Mouse (Mus musculus): ENCODE results near the gene Esr1.

Esr1 gene

DNA sequence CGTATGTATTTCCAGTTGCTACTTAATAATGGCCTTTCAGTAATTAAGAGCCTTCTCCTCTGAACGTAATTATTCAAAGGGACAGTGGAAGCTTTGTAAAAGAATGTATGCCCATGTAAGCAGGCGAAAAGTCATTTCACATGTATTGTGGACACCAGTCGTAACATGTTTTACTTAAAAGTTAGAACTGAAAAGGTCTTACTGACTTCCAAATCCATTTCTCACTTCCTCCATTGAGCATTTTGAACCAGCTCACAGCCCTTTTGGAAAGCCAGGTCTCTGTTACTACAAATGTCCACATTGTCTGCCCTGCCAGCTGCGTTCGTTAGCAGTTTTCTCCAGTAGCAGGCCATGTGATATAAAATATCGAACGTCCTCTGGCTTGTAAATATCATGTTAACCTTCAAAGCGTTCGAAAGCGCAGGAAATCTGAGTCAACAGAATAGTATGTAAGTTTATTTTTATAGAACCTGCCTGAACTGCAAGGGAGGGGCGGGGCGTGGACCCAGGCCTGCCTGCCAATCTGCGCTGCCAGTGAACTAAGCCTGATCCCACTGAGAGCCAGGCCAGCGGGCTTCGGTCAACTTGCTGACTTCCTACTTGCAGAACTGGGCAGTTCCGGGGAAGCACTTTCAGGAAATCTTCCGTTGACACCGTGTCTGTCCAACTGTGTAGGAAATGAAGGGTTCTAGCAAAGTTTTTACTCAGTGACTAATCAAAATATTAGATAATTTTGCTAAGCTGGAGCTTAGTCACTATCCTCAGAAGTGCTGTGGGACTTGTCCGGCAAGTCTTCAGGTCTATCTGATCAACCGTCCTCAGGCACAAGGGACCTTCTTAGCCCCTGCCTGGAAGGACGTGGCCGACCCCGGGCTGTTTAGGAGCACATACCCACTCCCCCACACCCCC is 9.5 kb downstream of the Esr1 start:
- DNase-seq: peak; percentile 58 to 61

DNA sequence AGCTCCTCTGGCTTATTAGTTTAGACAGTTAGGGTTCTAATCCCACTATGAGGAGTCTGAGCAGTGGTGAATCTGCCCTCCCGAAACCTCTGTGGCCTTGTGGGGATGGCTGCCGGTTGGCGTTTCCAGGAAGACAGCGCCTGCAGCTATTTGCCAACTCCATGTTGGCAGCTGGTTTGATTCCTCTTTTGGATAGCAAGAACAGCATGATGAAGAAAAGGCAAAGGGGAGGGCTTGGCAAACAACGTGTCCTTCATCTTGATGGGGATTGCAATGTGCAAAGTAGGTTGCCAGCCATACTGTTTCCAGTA is 10.1 kb downstream of the Esr1 start:
- DNase-seq: no peak

DNA sequence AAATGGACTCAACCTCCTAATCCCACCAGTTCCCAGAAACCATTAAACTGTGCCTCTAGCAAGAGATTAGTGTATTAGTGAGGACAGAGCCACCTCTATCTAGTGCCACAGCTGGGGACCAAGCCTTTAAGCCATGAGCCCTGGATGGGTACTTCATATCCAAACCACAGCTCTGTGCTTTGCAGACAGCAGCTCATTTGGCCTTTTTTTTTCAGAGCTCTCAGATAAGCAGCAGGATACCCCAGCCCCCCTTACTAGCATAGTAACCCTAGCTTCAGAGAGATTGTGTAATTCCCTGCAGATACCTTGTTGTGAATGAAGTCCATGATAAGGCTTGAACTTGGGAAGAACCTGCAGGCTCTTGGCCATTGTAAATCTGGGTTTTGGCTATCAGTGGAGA is 11.9 kb downstream of the Esr1 start:
- DNase-seq: no peak

DNA sequence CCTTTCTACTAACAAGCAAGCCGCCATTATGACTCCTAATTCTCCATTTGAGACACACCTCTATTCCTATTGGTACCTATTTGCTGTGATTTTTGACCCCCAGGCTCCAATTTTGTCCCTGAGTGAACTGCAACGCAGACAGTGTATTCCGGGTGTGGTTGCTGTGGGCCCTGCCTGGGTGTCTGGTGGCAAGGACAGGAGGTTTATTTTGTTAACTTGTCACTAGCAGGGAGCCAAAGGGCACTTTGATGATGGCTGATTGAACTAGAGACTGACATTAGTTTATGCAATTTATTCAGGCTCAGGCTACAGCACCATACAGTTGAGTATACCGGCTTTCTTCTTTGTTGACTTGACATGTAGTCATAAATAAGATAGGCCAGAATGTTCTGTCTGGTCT is 13.2 kb downstream of the Esr1 start:
- DNase-seq: no peak

DNA sequence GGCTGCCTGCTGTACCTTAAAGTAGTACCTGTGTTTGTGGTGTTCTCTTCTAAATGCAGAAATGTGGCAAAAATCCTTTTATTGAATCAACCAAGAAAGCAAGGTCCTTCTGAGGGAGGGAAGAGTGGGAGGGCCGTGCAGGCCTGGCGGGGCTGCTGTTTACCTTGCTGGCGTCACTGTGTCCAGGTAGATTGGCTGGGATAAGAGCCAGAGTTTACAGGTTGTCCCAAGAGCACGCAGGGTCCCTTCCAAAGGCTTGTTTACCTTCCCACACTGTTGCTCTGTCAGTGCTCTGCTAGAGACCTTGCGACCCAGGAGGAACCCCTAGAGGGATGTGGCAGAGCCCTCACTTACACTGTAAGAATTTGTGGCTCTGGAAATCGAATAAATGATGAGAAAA is 13.9 kb downstream of the Esr1 start:
- no peak for DNase-seq

DNA sequence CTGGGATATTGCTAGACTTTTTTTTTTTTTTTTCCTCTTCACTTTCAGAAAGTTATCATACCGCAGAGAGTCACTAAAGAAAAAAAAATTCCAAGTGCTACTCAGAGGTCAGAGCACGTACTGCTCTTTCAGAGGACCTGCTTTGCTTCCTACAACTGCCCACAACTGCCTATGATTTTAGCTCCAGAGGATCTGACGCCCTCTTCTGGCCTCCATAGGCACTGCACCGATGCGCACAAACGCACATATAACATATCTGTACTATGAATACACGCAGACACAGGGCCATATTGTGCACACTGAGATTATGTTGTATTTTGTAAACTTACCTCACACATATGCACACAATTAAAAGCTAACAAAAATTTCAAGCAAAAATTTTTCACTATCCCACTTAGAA is 15.0 kb downstream of the Esr1 start:
- no peak for DNase-seq

DNA sequence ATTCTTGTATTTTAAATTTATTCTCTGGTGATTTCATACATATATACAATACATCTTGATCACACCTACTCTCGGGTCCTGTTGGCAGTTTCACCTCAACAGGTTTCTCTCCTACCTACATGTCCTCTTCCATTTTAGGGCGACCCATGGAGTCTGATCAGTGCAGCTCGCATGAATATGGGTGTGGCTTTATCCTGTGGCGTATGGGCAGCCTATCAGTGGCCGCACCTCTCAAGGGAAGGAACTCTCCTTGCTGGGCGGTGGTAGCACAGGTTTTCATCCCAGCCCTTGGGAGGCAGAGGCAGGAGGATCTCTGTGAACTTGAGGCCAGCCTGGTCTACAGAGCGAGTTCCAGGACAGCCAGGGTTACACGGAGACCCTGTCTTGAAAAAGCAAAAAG is 15.6 kb downstream of the Esr1 start:
- no peak for DNase-seq

DNA sequence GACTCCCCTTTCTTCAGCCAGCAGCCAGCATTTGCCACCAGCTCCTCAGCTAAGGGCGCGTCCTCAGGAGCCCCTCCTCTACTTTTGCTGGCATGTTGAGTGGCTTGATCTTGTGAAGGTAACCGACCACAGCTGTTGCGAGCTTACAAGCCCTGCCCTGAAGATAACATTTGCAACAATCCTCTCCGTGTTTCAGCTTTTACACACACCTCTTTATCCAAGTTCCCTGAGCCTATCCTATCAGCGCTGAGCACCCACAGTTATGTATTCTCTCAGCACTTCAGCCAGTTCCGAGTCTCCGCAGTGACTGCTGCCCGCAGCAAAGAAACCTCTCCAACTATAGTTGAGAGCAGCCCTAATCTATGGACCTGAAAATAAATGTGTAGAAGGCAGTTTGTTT is 16.0 kb downstream of the Esr1 start:
- no peak for DNase-seq

DNA sequence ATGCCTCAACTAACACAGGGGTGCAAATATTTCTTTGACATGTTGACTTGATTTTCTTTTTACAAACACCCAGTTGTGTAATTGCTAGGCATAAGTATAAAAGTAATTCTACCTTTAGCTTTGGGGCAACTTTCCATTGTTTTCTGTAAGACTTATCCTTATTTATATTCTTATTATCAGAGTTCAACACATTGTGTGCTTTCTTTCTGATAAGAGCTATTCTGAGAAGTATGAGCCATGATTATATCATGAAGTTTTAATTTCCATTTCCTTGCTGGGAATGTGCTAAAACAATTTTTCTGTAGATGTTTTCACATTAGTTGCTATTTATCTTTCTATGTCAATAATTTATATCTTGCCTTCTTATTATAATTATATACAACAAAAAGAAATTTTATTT is 17.9 kb downstream of the Esr1 start:
- no peak for DNase-seq

DNA sequence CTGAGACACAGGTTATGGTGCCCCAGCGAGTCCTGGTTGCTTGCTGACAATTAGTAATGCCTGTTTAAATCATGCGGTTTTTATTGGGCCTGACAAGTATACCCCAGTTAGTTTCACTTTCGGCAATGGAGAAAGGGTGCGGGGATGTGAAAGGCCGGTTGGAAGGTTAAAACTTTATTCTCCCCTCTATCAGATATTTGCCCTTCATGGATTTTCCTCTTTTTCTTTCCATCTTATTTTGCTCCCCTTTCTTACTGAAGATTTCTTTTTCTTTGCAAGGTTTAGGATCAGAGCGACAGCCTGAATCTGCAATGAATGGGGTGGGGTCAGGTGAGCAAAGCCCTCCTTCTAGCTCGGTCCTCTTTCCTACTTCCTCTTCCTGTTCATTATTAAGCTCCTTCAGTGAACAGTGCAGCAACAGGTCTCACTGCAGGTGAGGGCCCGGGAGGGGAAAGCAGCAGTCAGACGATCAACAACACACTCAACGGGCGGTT is 20.9 kb downstream of the Esr1 start:
- no peak for DNase-seq

DNA sequence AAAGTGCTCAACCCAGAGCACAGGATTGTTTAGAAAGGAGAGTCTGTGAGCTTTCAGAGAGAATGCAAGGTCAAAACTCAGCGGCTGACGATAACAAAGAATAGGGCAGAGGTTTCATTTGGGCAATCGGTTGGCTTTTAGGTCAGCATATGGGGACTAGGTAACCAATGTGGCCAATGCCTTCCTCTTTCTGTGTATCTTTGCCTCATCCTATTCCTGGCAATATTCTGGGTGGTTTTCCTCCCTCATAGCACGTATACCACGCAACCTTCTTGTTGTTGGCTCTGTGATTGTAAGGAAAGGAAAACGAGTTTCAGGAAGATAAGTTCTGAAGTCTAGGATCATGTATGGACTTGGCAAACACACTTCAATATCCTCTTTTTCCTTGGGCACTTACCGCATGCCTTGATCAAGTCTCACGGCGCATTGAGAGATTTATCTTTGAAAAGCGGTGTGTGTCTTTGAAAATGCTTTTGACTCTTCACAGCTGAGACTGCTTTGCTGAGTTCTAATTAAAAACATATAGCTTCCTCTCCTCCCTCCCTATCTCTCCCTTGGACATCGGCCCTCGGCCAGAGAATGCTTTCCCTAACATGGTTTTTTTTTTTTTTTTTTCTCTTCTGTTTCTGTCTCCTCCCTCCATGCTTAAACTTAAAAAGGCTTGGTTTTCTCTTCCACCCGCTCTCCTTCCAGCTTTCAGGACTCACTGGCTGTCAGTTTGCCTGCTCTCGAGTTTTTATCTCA is 22.1 kb downstream of the Esr1 start:
- no peak for DNase-seq

DNA sequence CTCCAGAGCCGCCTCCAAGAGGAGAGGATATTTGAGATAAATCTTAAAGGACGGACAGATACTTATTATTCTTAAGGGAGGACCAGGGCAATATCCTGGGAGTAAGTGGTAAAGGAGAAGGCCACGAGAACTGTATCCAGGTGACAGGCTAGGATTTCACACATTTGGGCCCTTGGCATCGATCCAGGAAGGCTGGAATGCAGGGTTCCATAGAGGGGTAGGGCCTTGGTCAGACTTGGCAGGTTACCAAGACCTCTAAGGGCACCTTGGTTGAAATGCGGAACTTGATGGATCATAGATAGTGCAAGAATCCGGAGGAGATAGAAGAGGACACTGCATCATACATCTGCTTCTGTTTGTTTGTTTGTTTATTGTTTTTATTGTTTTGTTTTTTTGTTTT is 24.3 kb downstream of the Esr1 start:
- no peak for DNase-seq

DNA sequence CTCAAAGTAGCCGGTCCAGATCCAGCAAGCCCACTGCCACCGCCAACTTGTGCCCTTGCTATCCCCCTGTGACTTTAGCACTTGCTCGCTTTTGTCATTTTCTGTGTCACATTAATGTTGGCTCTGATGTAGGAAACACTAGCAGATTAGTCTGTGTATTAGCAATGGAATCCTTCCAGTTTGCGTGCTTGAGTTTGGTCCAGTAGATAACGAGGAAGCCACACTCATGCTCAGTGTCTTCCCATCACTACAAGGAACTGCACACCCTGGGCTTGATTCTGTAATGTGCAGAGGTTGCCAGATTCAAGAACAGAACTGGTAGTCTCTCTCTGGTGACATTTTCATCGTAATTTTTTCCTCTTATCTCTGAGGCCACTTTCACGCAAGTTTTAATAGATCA is 34.7 kb downstream of the Esr1 start:
- no peak for DNase-seq

DNA sequence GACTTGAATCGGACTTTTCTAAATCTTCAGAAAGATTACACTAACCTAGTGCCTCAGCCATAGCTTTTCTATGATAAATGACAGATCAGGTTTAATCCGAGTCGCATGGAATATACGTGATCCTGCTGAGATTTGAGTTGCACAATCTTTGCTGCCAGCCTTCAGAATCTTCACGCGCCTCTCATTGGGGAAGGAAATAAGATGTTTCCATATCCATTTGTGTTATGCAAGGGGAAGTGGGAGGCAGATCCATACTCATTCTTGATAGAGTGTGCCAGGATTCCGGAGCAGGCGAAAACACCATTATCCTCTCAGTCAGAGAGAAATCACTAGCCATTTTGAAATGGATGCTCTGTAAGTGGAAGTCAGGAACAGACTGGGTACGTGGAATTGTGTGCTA is 35.5 kb downstream of the Esr1 start:
- DNase-seq: no peak

DNA sequence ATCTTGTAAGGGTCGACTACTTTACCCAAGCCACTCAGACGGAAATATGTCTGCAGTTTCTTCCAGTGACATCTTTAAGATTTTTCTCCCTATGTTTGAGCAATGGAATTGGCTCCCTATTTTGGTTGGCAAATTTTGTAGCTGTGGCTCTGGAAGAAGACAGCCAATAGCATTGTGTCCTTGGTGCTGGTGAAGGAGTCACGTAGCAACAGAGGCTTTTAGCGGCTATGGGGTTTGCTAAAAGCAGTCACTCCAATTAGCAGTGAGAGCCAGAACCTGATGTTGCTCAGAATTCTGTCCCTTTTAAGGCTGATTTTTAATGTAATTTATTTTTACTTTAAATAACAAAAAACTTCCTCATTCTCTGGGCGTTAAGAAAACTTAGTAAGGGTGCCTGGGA is 54.0 kb downstream of the Esr1 start:
- no peak for DNase-seq

DNA sequence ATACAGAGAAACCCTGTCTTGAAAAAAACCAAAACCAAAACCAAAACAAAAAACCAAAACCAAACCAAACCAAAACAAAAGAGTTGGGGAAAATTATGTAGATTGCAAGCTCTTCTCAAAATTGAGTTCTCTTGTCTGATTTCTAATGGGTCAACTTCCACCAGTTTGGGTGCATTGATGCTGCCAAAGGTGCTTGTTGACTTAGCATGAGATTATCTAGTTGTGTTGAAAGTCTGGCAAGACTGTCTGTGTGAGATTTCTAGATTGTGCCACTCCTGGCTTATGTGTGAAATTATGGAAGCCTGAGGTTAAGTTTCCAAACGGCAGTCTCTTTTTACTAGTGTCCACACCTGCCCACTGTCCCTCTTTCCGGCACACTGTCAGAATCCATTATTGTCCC is 55.6 kb downstream of the Esr1 start:
- DNase-seq: no peak

DNA sequence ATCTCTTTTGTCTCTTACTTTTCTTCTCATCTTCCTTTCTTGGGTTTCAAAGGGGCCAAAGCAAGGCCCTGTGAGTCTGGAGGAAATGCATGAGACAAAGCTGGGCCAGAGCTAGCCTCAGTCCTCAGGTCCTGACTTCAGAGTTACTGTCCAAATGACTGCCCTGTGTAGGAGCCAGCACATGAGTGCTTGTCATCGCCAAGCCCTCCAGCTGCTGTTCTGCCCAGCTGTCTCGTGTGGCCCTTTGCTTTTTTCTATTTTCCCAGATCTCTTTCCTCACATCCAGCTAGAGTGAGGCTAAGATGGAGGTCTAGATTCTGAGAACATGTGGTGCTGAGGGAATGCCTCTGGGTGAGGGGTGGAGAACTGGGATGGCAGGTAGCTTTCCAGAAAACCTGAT is 58.7 kb downstream of the Esr1 start:
- no peak for DNase-seq

DNA sequence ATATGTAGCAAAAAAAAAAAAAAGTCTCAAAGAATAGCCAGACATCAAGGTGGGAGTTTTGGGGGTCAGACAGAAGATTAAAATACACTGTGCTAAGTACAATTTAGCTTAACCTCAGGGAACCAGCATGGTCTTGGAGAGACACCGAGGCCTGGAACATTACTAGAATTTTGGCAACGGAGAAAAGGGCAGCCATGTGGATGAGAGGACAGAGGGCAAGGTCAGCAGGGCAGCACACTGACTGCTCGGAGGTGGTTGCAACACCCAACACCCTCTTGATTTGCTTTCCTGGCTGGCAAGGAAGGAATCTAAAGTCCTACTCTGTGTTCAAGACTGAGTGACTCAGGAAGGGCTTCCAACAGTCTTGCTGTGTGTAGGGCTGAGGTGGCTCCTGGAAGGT is 60.5 kb downstream of the Esr1 start:
- peak; percentile 6 to 15 for DNase-seq

DNA sequence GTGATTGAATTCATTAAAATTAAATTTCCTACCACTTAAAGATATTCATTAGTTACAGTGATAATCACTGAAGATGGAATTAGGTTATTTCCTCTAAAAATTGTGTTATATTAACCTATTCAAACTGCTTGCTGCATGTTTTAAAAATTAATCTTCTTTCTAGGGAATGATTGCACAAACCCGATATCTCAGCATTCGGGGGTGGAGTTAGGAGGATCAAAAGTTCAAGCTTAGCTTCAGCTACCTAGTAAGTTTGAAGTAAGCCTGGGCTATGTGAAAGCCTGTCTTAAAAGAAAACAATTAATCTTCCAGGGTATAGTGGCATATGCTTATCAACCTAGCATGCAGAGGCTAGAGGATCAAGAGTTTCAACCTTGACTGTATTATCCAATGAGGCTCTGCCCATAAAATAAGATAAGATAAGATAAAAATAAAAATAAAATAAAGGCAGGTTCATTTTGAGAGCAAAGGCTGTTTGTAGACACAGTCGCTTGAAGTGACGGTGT is 62.0 kb downstream of the Esr1 start:
- DNase-seq: no peak

DNA sequence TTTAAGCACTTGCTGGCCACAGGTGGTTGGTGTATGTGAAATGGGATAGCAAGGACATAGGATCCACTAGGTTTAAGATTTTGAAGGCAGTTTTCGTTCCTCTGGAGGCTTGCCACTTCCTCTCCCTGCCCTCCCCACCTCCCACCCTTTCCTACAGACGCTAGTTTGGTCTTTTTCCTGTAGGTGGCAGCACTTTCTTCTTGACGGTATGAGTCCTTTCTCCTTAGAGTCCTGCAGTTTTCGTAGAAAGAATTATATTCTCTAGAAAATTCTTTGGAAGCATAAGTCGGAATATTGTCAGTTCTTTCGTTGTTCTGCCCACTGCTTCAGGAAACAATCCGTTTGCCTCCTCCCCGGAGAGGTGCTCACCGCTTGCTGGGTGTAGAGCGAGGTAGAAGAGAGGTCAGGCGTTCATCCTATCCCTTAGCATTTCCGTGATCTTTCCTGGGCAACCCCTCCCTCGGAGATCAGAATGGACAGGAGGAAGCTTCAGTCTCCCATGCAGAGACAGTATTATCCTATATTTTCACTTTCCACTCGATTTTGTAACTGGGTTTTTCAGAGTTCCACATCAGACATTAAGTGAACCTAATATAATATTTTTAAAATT is 63.7 kb downstream of the Esr1 start:
- peak in 1 of 2 experiments; percentile 5 for DNase-seq

DNA sequence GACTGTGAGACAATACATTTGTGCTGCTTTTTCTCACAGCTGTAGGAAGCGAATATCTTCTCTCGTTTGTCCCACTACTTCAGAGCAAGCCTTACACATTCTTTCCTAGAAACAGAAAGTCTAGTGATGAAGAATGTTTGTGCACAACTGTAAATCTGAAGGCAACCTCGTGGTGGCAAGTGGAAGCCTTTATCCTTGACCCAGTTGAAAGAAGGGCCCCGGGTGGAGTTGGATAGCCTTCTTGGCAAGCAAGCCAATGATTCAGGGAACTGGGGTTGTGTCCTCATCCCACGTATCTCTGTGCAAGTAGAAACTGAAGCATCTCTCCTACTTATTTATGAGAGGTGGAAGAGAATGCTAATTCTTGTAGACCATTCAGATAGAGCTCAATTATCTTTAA is 71.7 kb downstream of the Esr1 start:
- no peak for DNase-seq

DNA sequence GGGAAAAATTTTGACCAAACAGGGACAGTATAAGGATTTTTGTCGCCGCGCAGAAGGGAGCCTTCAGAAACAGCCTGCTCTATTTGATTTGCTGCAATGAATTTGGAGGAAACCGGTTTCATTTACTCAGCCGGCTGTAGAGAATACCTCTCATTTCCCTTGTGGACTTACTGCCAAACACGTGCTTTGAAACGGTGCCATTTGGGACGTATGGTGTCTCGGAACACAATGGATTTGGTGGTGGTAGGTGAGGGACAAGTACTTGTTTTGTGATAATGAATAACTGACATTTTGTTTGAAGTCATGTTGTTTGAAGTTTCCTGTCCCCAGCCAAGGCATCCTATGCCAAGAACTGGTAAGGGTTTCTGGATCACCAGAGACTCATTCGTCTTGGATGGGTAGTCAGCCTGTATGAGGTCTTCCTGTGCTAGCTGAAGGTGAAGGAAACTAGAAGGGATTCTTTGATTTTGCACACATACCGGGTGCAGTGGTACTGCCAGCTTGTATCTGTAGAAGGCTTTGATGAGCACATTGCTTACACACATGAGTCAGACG is 72.4 kb downstream of the Esr1 start:
- no peak for DNase-seq

DNA sequence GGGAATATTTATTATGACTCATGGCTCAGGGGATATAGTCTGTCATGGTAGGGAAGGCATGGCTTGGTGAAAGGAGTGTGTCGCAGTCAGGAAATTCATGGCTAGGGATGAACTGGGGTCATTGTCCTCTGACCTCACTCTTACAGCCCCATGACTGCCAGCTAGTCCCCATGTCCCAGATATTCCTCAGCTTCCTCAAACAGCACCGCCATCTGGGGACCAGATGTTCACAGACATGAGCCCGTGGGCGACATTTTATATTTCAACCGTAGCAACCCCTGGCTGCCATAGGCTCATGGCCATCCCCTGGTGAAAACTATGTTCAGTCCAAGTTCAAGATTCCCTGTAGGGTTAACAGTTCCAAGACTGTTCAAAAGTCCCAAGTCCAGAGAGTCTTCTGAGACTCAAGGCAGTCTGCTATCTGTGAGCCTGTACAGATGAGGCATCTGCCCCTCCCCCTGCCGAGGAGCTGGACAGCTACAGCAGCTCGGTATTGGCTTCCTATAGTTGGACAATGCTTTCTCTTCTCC is 83.0 kb downstream of the Esr1 start:
- DNase-seq: no peak

Data from lung, adult 18-20 months (tissue).